Mouse (Mus musculus) hindbrain, embryonic 15.5 days (tissue): ENCODE measurements at regions not wholly inside any gene's neighbourhood (a gene's known extent, or its start where the extent isn't known, plus 50 kb on each side); places are given as distances from the start of the nearest gene placed in this dataset.

Source experiments
- ATAC-seq: fragments of 200-750 bp; cut with Nextera tagmentation; 2 replicates; pipeline ENCODE4 v1.8.0; 2017; ENCODE audit warnings: low read depth, moderate number of reproducible peaks, moderate TSS enrichment; ENCODE audit not compliant: low FRiP score
- H3K27ac ChIP-seq: fragments of 300-500 bp; sonication (generic); replicated peaks from 2 replicates; pipeline ENCODE4 v1.5.1; 2015; ENCODE audit warnings: mild to moderate bottlenecking, inconsistent platforms
- H3K27me3 ChIP-seq: fragments of 300-500 bp; sonication (generic); 2 replicates; pipeline ENCODE4 v1.6.1; 2015; ENCODE audit warnings: control low read depth, inconsistent platforms
- H3K36me3 ChIP-seq: fragments of 300-500 bp; sonication (generic); 2 replicates; pipeline ENCODE4 v1.6.1; 2015; ENCODE audit warnings: control low read depth, inconsistent platforms
- H3K4me1 ChIP-seq: fragments of 300-500 bp; sonication (generic); replicated peaks from 2 replicates; pipeline ENCODE4 v1.6.1; 2015; ENCODE audit warnings: control low read depth, inconsistent platforms
- H3K4me2 ChIP-seq: fragments of 300-500 bp; sonication (generic); 2 replicates; pipeline ENCODE4 v1.6.1; 2015; ENCODE audit warnings: moderate library complexity, mild to moderate bottlenecking, inconsistent platforms
- H3K4me3 ChIP-seq: fragments of 300-500 bp; sonication (generic); 2 replicates; pipeline ENCODE4 v1.5.1; 2015; ENCODE audit warnings: mild to moderate bottlenecking, inconsistent platforms
- H3K9ac ChIP-seq: fragments of 300-500 bp; sonication (generic); 2 replicates; pipeline ENCODE4 v1.6.1; 2015; ENCODE audit warnings: inconsistent platforms
- H3K9me3 ChIP-seq: fragments of 300-500 bp; sonication (generic); 2 replicates; pipeline ENCODE4 v1.6.1; 2016; ENCODE audit warnings: control low read depth, inconsistent platforms
- WGBS: fragments of 180-500 bp; shearing (Covaris S2); methylation state at CpG from one replicate; pipeline ENCODE4 v1.1.7; 2015; 5-methylcytosine and 5-hydroxymethylcytosine counted together

- no peak overlapping the region for H3K4me2 ChIP-seq
- no peaks in the 10 kb centered on the region for H3K9me3 ChIP-seq
- no peaks in the 10 kb centered on the region for H3K4me1 ChIP-seq
- no peak overlapping the region for H3K27ac ChIP-seq
- H3K9ac ChIP-seq: no peak overlapping the region
- no peaks in the 10 kb centered on the region for H3K27me3 ChIP-seq
- WGBS: 83% methylated on average over 2 of the region's 2 CpGs
- H3K4me3 ChIP-seq: no peak overlapping the region
- no peaks in the 10 kb centered on the region for H3K36me3 ChIP-seq
- ATAC-seq: no peak
Observed at GRCm38 (mm10) chr8:42107582-42107981, 690.7 kb upstream of the Frg1 start.

GRCm38 (mm10) chr8:42069314-42069713 is 652.4 kb upstream of the Frg1 start:
- WGBS: 82% methylated on average over 1 of the region's 1 CpGs

GRCm38 (mm10) chr8:42043526-42043925 is 626.7 kb upstream of the Frg1 start:
- Histone ChIP-seq H3K9ac (no peak overlapping the region), H3K36me3 (no peaks in the 10 kb centered on the region), H3K9me3 (no peaks in the 10 kb centered on the region), H3K27ac (no peak overlapping the region), H3K4me3 (no peak overlapping the region), H3K4me1 (no peaks in the 10 kb centered on the region), H3K27me3 (no peaks in the 10 kb centered on the region), H3K4me2 (no peak overlapping the region)
- 80% methylated on average over 5 of the region's 5 CpGs for WGBS
- no peak for ATAC-seq

More at GRCm38 (mm10) chr8:42069314-42069713, 652.4 kb upstream of the Frg1 start:
- Histone ChIP-seq H3K36me3 (no peaks in the 10 kb centered on the region), H3K27me3 (no peaks in the 10 kb centered on the region), H3K4me2 (no peak overlapping the region), H3K4me3 (no peak overlapping the region), H3K27ac (no peak overlapping the region), H3K9ac (no peak overlapping the region), H3K9me3 (no peaks in the 10 kb centered on the region), H3K4me1 (no peaks in the 10 kb centered on the region)
- no peak for ATAC-seq

- ATAC-seq: no peak
- H3K4me3 ChIP-seq: no peak overlapping the region
- H3K27me3 ChIP-seq: no peaks in the 10 kb centered on the region
- H3K9me3 ChIP-seq: no peaks in the 10 kb centered on the region
- no peaks in the 10 kb centered on the region for H3K4me1 ChIP-seq
- H3K36me3 ChIP-seq: no peaks in the 10 kb centered on the region
- no peak overlapping the region for H3K27ac ChIP-seq
- H3K9ac ChIP-seq: no peak overlapping the region
- WGBS: 98% methylated on average over 2 of the region's 2 CpGs
- H3K4me2 ChIP-seq: no peak overlapping the region
Observed at GRCm38 (mm10) chr8:42039245-42039644, 622.4 kb upstream of the Frg1 start.

- WGBS: 91% methylated on average over 1 of the region's 1 CpGs
- Histone ChIP-seq H3K4me1 (no peaks in the 10 kb centered on the region), H3K27me3 (no peaks in the 10 kb centered on the region), H3K4me3 (no peak overlapping the region), H3K9ac (no peak overlapping the region), H3K36me3 (no peaks in the 10 kb centered on the region), H3K4me2 (no peak overlapping the region), H3K27ac (no peak overlapping the region), H3K9me3 (no peaks in the 10 kb centered on the region)
- ATAC-seq: no peak
Observed at GRCm38 (mm10) chr8:42026934-42027333, 610.1 kb upstream of the Frg1 start.

GRCm38 (mm10) chr8:42017786-42018185 is 600.9 kb upstream of the Frg1 start:
- no peak overlapping the region for H3K27ac ChIP-seq
- H3K4me1 ChIP-seq: no peaks in the 10 kb centered on the region
- H3K9ac ChIP-seq: no peak overlapping the region
- no peaks in the 10 kb centered on the region for H3K36me3 ChIP-seq
- H3K4me3 ChIP-seq: no peak overlapping the region
- H3K27me3 ChIP-seq: no peaks in the 10 kb centered on the region
- no peak overlapping the region for H3K4me2 ChIP-seq
- 86% methylated on average over 3 of the region's 3 CpGs for WGBS
- H3K9me3 ChIP-seq: no peaks in the 10 kb centered on the region
- ATAC-seq: no peak

- no peak for ATAC-seq
- no peaks in the 10 kb centered on the region for H3K36me3 ChIP-seq
- no peak overlapping the region for H3K4me3 ChIP-seq
- H3K9me3 ChIP-seq: no peaks in the 10 kb centered on the region
- H3K4me1 ChIP-seq: no peaks in the 10 kb centered on the region
- H3K9ac ChIP-seq: no peak overlapping the region
- no peak overlapping the region for H3K27ac ChIP-seq
- H3K27me3 ChIP-seq: no peaks in the 10 kb centered on the region
- no peak overlapping the region for H3K4me2 ChIP-seq
Observed at GRCm38 (mm10) chr8:42003170-42003569, 586.3 kb upstream of the Frg1 start.

GRCm38 (mm10) chr8:41989040-41989501 is 572.2 kb upstream of the Frg1 start:
- Histone ChIP-seq H3K27me3 (no peaks in the 10 kb centered on the region), H3K4me3 (no peak overlapping the region), H3K4me2 (no peak overlapping the region), H3K36me3 (no peaks in the 10 kb centered on the region), H3K4me1 (no peaks in the 10 kb centered on the region), H3K9ac (no peak overlapping the region), H3K9me3 (no peaks in the 10 kb centered on the region), H3K27ac (no peak overlapping the region)
- no peak for ATAC-seq
- WGBS: 74% methylated on average over 8 of the region's 8 CpGs

- Histone ChIP-seq H3K9ac (no peak overlapping the region), H3K36me3 (no peaks in the 10 kb centered on the region), H3K9me3 (no peaks in the 10 kb centered on the region), H3K4me1 (no peaks in the 10 kb centered on the region), H3K27me3 (no peaks in the 10 kb centered on the region), H3K27ac (no peak overlapping the region), H3K4me3 (no peak overlapping the region), H3K4me2 (no peak overlapping the region)
- ATAC-seq: no peak
- WGBS: 67% methylated on average over 5 of the region's 5 CpGs
Observed at GRCm38 (mm10) chr8:41988216-41988615, 571.3 kb upstream of the Frg1 start.

GRCm38 (mm10) chr8:41987417-41987816 is 570.5 kb upstream of the Frg1 start:
- no peak overlapping the region for H3K9ac ChIP-seq
- H3K4me2 ChIP-seq: no peak overlapping the region
- no peaks in the 10 kb centered on the region for H3K27me3 ChIP-seq
- H3K27ac ChIP-seq: no peak overlapping the region
- no peak overlapping the region for H3K4me3 ChIP-seq
- no peaks in the 10 kb centered on the region for H3K9me3 ChIP-seq
- H3K36me3 ChIP-seq: no peaks in the 10 kb centered on the region
- no peak for ATAC-seq
- H3K4me1 ChIP-seq: no peaks in the 10 kb centered on the region

GRCm38 (mm10) chr8:41972416-41972815 is 555.5 kb upstream of the Frg1 start:
- Histone ChIP-seq H3K9ac (no peak overlapping the region), H3K4me2 (no peak overlapping the region), H3K36me3 (no peaks in the 10 kb centered on the region), H3K27me3 (no peaks in the 10 kb centered on the region), H3K4me1 (no peaks in the 10 kb centered on the region), H3K9me3 (no peaks in the 10 kb centered on the region), H3K4me3 (no peak overlapping the region), H3K27ac (no peak overlapping the region)
- no peak for ATAC-seq
- 91% methylated on average over 2 of the region's 2 CpGs for whole genome bisulfite sequencing

GRCm38 (mm10) chr8:41970536-41970935 is 553.7 kb upstream of the Frg1 start:
- H3K4me1 ChIP-seq: no peaks in the 10 kb centered on the region
- H3K4me3 ChIP-seq: no peak overlapping the region
- no peak overlapping the region for H3K4me2 ChIP-seq
- no peak overlapping the region for H3K27ac ChIP-seq
- H3K36me3 ChIP-seq: no peaks in the 10 kb centered on the region
- no peak overlapping the region for H3K9ac ChIP-seq
- ATAC-seq: no peak
- H3K9me3 ChIP-seq: no peaks in the 10 kb centered on the region
- no peaks in the 10 kb centered on the region for H3K27me3 ChIP-seq
- WGBS: 85% methylated on average over 3 of the region's 3 CpGs

GRCm38 (mm10) chr8:41969408-41969807 is 552.5 kb upstream of the Frg1 start:
- ATAC-seq: no peak
- WGBS: 87% methylated on average over 3 of the region's 3 CpGs
- Histone ChIP-seq H3K4me2 (no peak overlapping the region), H3K4me1 (no peaks in the 10 kb centered on the region), H3K9ac (no peak overlapping the region), H3K27ac (no peak overlapping the region), H3K27me3 (no peaks in the 10 kb centered on the region), H3K4me3 (no peak overlapping the region), H3K9me3 (no peaks in the 10 kb centered on the region), H3K36me3 (no peaks in the 10 kb centered on the region)
